24 mouse cellular contexts compared by ENCODE assay signal in genomic region chr1:85931170-85931569, GRCm38 (mm10). TPM values are rescaled to one million over a fixed set of nuclear protein-coding genes. Genes with fewer than 3 reads are reported as not detected.
DNase-seq lines count a peak whose midpoint lies in the region; ATAC-seq and TF ChIP-seq lines count a peak whose summit lies in the region.
"Had no signal": no experiment of that assay in that cellular context is flagged by ENCODE, and none has a peak within 500 bp of the region (broad histone marks: within the 10 kb centered on the region; RNA-seq: fewer than 3 reads in every experiment).

No protein-coding gene starts in this region.

- no peak overlapping the region for H3K4me3 ChIP-seq in forebrain, postnatal 0 days (ENCODE audit: low read depth, low read length)
- no peak overlapping the region for H3K4me3 ChIP-seq in forebrain, embryonic 11.5 days (ENCODE audit: low read depth, low read length)
- H3K4me3 ChIP-seq: embryonic facial prominence, embryonic 12.5 days; erythroblast, embryonic 14.5 days; hindbrain, embryonic 13.5 days; midbrain, embryonic 13.5 days; myocyte; stomach, embryonic 15.5 days had no signal

- DNase-seq in forebrain, postnatal 0 days: peak; percentile 60
- DNase-seq in forebrain, embryonic 11.5 days (ENCODE audit: low spot score): no peak
- peak; percentile 58 for DNase-seq in layer of hippocampus, adult 11-12 months (ENCODE audit: low spot score)
- DNase-seq in layer of hippocampus, postnatal 10 days (ENCODE audit: low spot score in 2 of 2): no peak
- DNase-seq in right cerebral cortex, adult 18-20 months: peak; percentile 70
- DNase-seq in right cerebral cortex, postnatal 25 days: no peak
- no peak for DNase-seq in kidney, postnatal 36 days
- DNase-seq: adrenal gland, postnatal 25 days; B cell, adult 2 months; gastrocnemius, postnatal 36 days; liver; right cerebral cortex, postnatal 14 days; thymus, adult 2 months had no signal

- no peaks in the 10 kb centered on the region for H3K36me3 ChIP-seq in forebrain, postnatal 0 days (ENCODE audit: insufficient read depth)
- no peaks in the 10 kb centered on the region for H3K36me3 ChIP-seq in forebrain, embryonic 11.5 days (ENCODE audit: control insufficient read depth, insufficient read depth, low read length)
- H3K36me3 ChIP-seq: embryonic facial prominence, embryonic 12.5 days; hindbrain, embryonic 13.5 days; midbrain, embryonic 13.5 days; stomach, embryonic 15.5 days had no signal

- H3K27ac ChIP-seq in forebrain, postnatal 0 days (ENCODE audit: low read depth, low read length): peak overlapping the region; percentile 21; the same call in 1 of the 2 replicates
- no peak overlapping the region for H3K27ac ChIP-seq in forebrain, embryonic 11.5 days (ENCODE audit: low read depth, low read length)
- H3K27ac ChIP-seq: embryonic facial prominence, embryonic 12.5 days; hindbrain, embryonic 13.5 days; midbrain, embryonic 13.5 days; stomach, embryonic 15.5 days had no signal

- H3K9ac ChIP-seq in forebrain, postnatal 0 days: no peak overlapping the region
- no peak overlapping the region for H3K9ac ChIP-seq in forebrain, embryonic 11.5 days (ENCODE audit: low read length)
- H3K9ac ChIP-seq: embryonic facial prominence, embryonic 12.5 days; hindbrain, embryonic 13.5 days; midbrain, embryonic 13.5 days; stomach, embryonic 15.5 days had no signal

- no peaks in the 10 kb centered on the region for H3K9me3 ChIP-seq in forebrain, postnatal 0 days (ENCODE audit: low read length)
- H3K9me3 ChIP-seq in forebrain, embryonic 11.5 days (ENCODE audit: control insufficient read depth, low read length): no peaks in the 10 kb centered on the region
- H3K9me3 ChIP-seq: embryonic facial prominence, embryonic 12.5 days; hindbrain, embryonic 13.5 days; midbrain, embryonic 13.5 days; stomach, embryonic 15.5 days had no signal

- WGBS in forebrain, postnatal 0 days: 53% methylated on average over 5 of the region's 5 CpGs
- 90% methylated on average over 5 of the region's 5 CpGs for WGBS in forebrain, embryonic 11.5 days

- no peak for TF ChIP-seq CTCF in forebrain, postnatal 0 days (IDR thresholded peaks at IDR 0.05; ENCODE audit: low read depth)

- no peak overlapping the region for H3K4me2 ChIP-seq in forebrain, postnatal 0 days (ENCODE audit: low read depth)
- H3K4me2 ChIP-seq in forebrain, embryonic 11.5 days (ENCODE audit: low read depth, low read length, severe bottlenecking): no peak overlapping the region
- H3K4me2 ChIP-seq: embryonic facial prominence, embryonic 12.5 days; hindbrain, embryonic 13.5 days; midbrain, embryonic 13.5 days; stomach, embryonic 15.5 days had no signal

- ATAC-seq in forebrain, postnatal 0 days: peak; percentile 26
- no peak for ATAC-seq in forebrain, embryonic 11.5 days (replicated peaks; ENCODE audit: low FRiP score)
- ATAC-seq: intestine, embryonic 16.5 days; lung, postnatal 0 days; midbrain, embryonic 13.5 days had no signal

- no peaks in the 10 kb centered on the region for H3K27me3 ChIP-seq in forebrain, postnatal 0 days (ENCODE audit: insufficient read depth, low read length)
- no peaks in the 10 kb centered on the region for H3K27me3 ChIP-seq in forebrain, embryonic 11.5 days (ENCODE audit: control insufficient read depth, insufficient read depth, low read length)
- H3K27me3 ChIP-seq: embryonic facial prominence, embryonic 12.5 days; hindbrain, embryonic 13.5 days; midbrain, embryonic 13.5 days; stomach, embryonic 15.5 days had no signal

- peaks cover 37% of the 10 kb centered on the region for H3K4me1 ChIP-seq in forebrain, postnatal 0 days (ENCODE audit: insufficient read depth)
- H3K4me1 ChIP-seq in forebrain, embryonic 11.5 days (replicated peaks; ENCODE audit: control insufficient read depth, insufficient read depth, low read length): peaks cover 27% of the 10 kb centered on the region

RNA-seq across cellular contexts. Expression of gene 4933407L21Rik, which starts 2.9 kb away (rescaled TPM):
- 6.7 and 9.8 TPM in 2 replicates for total RNA-seq in forebrain, postnatal 0 days (2014; rRNA removed)
- polyA plus RNA-seq in forebrain, postnatal 0 days (2015; fragmentation: Nextera tagmentation; extraction: Ambion mirVana): 6.2 and 8.6 TPM in 2 replicates
- polyA plus RNA-seq in forebrain, embryonic 11.5 days (2014; fragmentation: Nextera tagmentation; extraction: Ambion mirVana): 0.60 and 1.1 TPM in 2 replicates
- 1 to 10 TPM; 4.6 to 4.9 TPM for total RNA-seq in layer of hippocampus, postnatal 10 days (2021)
- total RNA-seq: gastrocnemius, postnatal 36 days; heart, adult 8-10 months had no signal
- polyA plus RNA-seq: erythroblast, embryonic 14.5 days; heart, postnatal 0 days; liver, embryonic 16.5 days; myocyte had no signal

RNA-seq across cellular contexts. Expression of gene Gpr55, which starts 29.6 kb away (rescaled TPM):
- total RNA-seq in forebrain, postnatal 0 days (2014; rRNA removed): 0.05 and 0.08 TPM in 2 replicates
- 0.08 and 0.12 TPM in 2 replicates for polyA plus RNA-seq in forebrain, postnatal 0 days (2015; fragmentation: Nextera tagmentation; extraction: Ambion mirVana)
- polyA plus RNA-seq in forebrain, embryonic 11.5 days (2014; fragmentation: Nextera tagmentation; extraction: Ambion mirVana): not detected in 2 replicates
- under 1 TPM; 0.09 to 0.16 TPM for total RNA-seq in layer of hippocampus, postnatal 10 days (2021)
- total RNA-seq: gastrocnemius, postnatal 36 days had no signal
- polyA plus RNA-seq: erythroblast, embryonic 14.5 days; heart, postnatal 0 days; myocyte had no signal

RNA-seq across cellular contexts. Expression of gene Itm2c, which starts 37.1 kb away (rescaled TPM):
- 244 and 280 TPM in 2 replicates for total RNA-seq in forebrain, postnatal 0 days (2014; rRNA removed)
- polyA plus RNA-seq in forebrain, postnatal 0 days (2015; fragmentation: Nextera tagmentation; extraction: Ambion mirVana): 244 and 246 TPM in 2 replicates
- 65.3 and 74.7 TPM in 2 replicates for polyA plus RNA-seq in forebrain, embryonic 11.5 days (2014; fragmentation: Nextera tagmentation; extraction: Ambion mirVana)
- 100 to 1,000 TPM; 262 to 270 TPM for total RNA-seq in layer of hippocampus, postnatal 10 days (2021)

Comparison
In these comparisons a context has a peak if more than half of its experiments do, and no peak if none do; other contexts are left out.
1. DNase-seq: peak in forebrain, postnatal 0 days (single experiment), layer of hippocampus, adult 11-12 months (single experiment) and right cerebral cortex, adult 18-20 months (single experiment); none in forebrain, embryonic 11.5 days (single experiment), layer of hippocampus, postnatal 10 days (0 of 2), right cerebral cortex, postnatal 25 days (single experiment) and kidney, postnatal 36 days (0 of 2).